Mouse (Mus musculus): ENCODE measurements around the gene Zc3hc1.
A peak's percentile ranks its signal among the peaks of the same experiment; 100 is the strongest.
"Not testable (repeated sequence)": the region's sequence is repeated elsewhere in the genome, so short reads cannot be mapped to it uniquely, and the experiment has no call there.

The Zc3hc1 gene

GRCm38 (mm10) chr6:30390714-30391697 is at the start of gene Zc3hc1:
Zc3hc1 (minus strand) TSS chr6:30391028.
- DNase-seq (ENCODE audit: low spot score in 2 of 2), result peak; percentile 82 to 84

GRCm38 (mm10) chr6:30439576-30439975 is 48.7 kb upstream of the Zc3hc1 start:
- no peak for DNase-seq (ENCODE audit: low spot score in 2 of 2)

- DNase-seq (ENCODE audit: low spot score in 2 of 2), result no peak
Observed at GRCm38 (mm10) chr6:30437054-30437453, 46.2 kb upstream of the Zc3hc1 start.

- DNase-seq (ENCODE audit: low spot score in 2 of 2), result no peak
Observed at GRCm38 (mm10) chr6:30436476-30436875, 45.6 kb upstream of the Zc3hc1 start.

- DNase-seq (ENCODE audit: low spot score in 2 of 2), result no peak
Observed at GRCm38 (mm10) chr6:30432461-30433192, 41.8 kb upstream of the Zc3hc1 start.

GRCm38 (mm10) chr6:30416801-30417200 is 26.0 kb upstream of the Zc3hc1 start:
- no peak for DNase-seq (ENCODE audit: low spot score in 2 of 2)

GRCm38 (mm10) chr6:30416126-30416525 is 25.3 kb upstream of the Zc3hc1 start:
- no peak for DNase-seq (ENCODE audit: low spot score in 2 of 2)

GRCm38 (mm10) chr6:30411311-30411710 is 20.5 kb upstream of the Zc3hc1 start:
- DNase-seq (ENCODE audit: low spot score in 2 of 2), result no peak

- no peak for DNase-seq (ENCODE audit: low spot score in 2 of 2)
Observed at GRCm38 (mm10) chr6:30409399-30410093, 18.7 kb upstream of the Zc3hc1 start.

GRCm38 (mm10) chr6:30408276-30408675 is 17.4 kb upstream of the Zc3hc1 start:
- DNase-seq (ENCODE audit: low spot score in 2 of 2), result no peak

- no peak for DNase-seq (ENCODE audit: low spot score in 2 of 2)
Observed at GRCm38 (mm10) chr6:30404671-30405070, 13.8 kb upstream of the Zc3hc1 start.

- peak; percentile 80 to 87 for DNase-seq (ENCODE audit: low spot score in 2 of 2)
Observed at GRCm38 (mm10) chr6:30403465-30403864, 12.6 kb upstream of the Zc3hc1 start.

GRCm38 (mm10) chr6:30402091-30402491 is 11.3 kb upstream of the Zc3hc1 start:
- peak in 1 of 2 experiments; percentile 70 for DNase-seq (ENCODE audit: low spot score in 2 of 2)

- DNase-seq (ENCODE audit: low spot score in 2 of 2), result peak; percentile 100
Observed at GRCm38 (mm10) chr6:30401308-30402015, 10.6 kb upstream of the Zc3hc1 start, which contains the start of gene Klhdc10. Klhdc10 (plus strand) TSS chr6:30401868.

GRCm38 (mm10) chr6:30400716-30401115 is 9.9 kb upstream of the Zc3hc1 start:
- DNase-seq (ENCODE audit: low spot score in 2 of 2), result no peak

- DNase-seq (ENCODE audit: low spot score in 2 of 2), result no peak
Observed at GRCm38 (mm10) chr6:30400146-30400545, 9.3 kb upstream of the Zc3hc1 start.

GRCm38 (mm10) chr6:30391996-30392395 is 1.2 kb upstream of the Zc3hc1 start:
- DNase-seq (ENCODE audit: low spot score in 2 of 2), result no peak

GRCm38 (mm10) chr6:30390271-30390670 is 557 bp downstream of the Zc3hc1 start:
- not testable (repeated sequence) for DNase-seq (ENCODE audit: low spot score in 2 of 2)

- no peak for DNase-seq (ENCODE audit: low spot score in 2 of 2)
Observed at GRCm38 (mm10) chr6:30381116-30381515, 9.7 kb downstream of the Zc3hc1 start.

GRCm38 (mm10) chr6:30375791-30376190 is 15.0 kb downstream of the Zc3hc1 start:
- no peak for DNase-seq (ENCODE audit: low spot score in 2 of 2)

Data from right cerebral cortex, postnatal 10 days (tissue).